Mouse (Mus musculus) kidney, postnatal 14 days (tissue): ENCODE results near the gene Dop1b.

Experiments
- DNase-seq: peaks from one replicate; pipeline ENCODE4 v3.0.0; 2022; ENCODE audit warnings: mixed read lengths

The Dop1b gene

DNA sequence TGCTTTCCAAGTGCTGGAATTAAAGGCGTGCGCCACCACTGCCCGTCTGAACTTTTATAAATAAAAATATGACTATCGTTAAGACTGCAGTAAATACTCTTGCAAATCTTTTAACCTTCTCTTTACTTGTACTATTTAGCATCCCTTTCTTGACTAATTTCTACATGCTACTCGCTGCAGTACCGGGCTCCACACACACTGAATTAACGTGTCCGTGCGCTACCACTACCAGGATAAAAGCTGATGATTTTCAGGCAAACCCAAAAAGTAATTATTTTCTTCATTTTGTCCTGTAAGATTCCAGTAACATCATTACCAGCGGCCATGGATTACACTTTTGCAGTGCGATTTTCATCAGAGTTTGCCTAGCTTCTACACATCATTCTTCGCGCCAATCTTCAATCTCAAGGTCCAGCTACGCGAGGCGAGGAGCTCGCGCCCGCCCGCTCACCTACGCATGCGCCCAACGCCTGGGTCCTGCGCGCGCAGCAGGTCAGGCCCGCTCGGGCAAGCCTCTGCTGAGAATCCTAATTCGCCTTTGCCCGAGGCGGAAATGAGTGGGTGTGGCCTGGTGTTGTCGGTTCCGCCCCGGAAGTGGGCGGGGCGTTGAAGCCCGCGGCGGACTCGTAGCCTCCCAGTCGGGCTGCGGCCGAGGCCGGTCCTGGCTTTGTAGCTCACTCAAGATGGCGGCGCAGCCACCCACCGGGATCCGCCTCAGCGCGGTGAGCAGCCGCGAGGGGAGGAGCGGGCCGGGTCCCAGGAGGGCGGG is 120.1 kb downstream of the Dop1b start, which contains the start of gene Morc3:
Gene Morc3, plus strand, starts transcription at position 495 of the 769 bp plus-strand sequence.
- peak; percentile 100 for DNase-seq

DNA sequence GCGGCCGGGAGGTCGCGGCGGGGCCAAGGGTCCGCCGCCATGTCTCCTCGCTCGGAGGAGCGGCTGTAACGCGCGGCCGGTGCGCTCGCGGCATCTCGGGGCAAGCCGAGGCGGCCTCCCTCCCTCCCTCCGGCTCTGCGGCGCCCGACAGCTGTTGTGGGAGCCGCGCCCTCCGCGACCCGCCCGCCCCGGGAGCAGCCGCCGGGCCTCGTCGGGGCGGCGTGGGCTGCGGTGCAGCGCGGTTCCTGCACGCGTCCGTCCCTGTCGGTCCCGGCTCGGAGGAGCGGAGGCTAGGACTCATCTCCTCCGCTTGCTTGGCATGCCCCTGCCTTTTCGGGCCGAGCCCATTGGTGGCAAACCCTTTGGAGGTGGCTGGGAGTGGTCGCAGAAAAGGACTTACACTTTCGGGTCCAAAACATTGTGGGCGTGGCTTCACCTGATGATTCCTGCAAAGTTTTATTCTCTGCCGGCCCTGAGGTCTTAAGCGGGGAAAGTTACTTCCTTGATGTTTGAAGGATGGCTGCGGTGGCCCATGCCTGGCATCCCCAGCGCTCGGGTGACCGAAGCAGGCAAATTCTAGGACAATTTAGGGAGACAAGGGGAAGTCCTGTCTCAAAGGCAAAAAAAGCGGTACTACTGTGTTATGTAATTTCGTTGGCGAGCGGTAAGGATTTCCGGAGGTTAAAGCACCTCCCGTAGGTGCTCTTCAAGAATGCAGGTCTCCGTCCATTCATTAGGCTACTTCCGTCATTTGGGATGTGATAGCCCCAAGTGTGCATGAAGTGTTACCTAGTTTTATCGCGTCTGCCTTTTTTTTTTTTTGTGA is 121.0 kb downstream of the Dop1b start:
- DNase-seq: peak; percentile 71

DNA sequence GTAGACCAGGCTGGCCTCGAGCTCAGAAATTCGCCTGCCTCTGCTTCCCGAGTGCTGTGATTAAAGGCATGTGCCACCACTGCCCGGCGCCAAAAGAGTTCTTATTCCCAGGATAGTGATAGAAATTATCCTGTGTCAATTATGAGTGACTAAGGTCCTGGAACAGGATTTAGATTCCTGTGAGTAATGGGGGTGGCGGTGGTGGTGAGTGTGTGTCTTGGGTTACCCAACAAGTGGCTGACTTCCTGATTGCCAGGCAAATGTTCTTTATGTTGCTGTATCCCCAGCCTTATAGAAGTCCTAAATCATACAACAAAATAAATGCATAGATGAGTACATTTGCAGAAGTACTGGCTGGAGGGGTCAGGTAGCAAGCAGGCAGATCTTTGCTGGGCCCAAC is 121.8 kb downstream of the Dop1b start:
- DNase-seq: no peak

DNA sequence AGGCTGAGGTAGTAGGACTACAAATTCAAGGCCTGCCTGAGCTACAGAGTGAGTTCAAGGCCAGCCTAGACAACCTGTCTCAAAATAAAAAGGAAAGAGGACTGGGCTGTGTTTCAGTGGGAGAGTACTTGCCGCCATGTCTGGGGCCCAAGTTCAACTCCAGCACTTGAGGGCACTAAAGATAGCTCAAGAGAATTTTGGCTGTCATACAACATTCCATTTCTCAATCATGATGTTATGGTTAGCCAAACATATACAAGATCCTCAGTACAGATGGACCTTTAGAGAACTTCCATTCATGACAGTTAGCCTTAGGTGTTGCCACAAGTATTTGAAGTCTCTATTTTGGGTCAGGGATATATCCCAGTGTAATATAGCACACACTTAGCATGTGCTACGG is 122.4 kb downstream of the Dop1b start:
- DNase-seq: no peak

DNA sequence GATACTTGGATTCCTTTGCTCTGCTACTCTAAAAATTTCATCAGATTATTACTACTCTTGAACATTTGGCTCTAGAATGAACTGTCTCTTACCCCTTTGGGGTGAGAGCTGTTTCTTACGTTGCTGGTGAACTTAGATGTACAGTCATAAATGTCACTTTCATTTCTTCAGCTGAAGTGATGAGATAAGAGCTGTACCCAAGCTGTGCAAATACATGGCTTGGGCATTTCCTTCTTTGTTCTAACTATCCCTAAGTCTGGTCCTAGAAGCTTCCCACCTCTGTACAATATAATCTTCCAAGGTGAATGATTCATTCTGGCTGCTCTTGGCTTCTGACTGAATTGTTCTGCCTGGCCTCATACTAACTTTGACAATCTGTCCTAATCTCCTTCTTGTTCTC is 127.3 kb downstream of the Dop1b start:
- DNase-seq: no peak

DNA sequence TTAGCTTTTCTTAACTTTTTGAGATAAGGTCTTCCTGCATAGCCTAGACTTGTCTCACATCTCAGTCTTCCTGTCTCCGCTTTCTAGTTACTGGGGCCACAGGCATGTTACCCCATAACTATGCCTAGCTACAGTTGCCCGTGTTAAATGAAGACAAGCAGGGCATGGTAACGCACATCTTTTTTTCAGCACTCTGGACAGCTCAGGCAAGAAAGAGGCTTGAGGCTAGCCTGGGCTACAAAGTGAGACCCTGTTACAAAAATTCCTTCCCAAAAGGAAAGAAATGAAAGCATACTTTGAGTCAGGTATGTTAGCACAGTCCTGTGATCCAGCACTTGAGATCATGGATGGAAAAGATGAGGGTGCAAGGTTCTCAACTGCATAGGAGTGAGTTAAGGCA is 138.8 kb downstream of the Dop1b start:
- no peak for DNase-seq

DNA sequence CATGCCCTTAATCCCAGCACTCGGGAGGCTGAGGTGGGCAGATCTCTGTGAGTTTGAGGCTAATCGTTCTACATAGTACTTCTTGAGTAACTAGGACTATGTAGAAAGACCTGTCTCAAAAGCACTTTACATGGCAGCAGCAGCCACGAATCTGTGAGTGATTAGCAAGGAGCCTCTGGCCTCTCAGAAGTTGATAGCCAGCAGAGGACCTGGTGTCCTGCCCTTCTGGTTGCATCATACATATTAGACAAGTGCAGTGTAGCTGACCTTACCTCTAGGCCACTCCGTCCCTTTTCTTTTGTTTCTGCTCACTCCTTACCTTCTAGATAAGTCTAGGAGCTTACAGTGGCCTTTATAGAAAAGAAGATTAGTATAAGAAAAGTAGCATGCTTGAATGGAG is 148.3 kb downstream of the Dop1b start:
- DNase-seq: no peak
